Mouse (Mus musculus) cerebellum, adult 2 months (tissue): ENCODE results near the gene Nfe2l1. TPM values are rescaled to one million over a fixed set of nuclear protein-coding genes. Genes with fewer than 3 reads are reported as not detected.

Experiments used
- DNase-seq, 2 experiments: peaks; one replicate each; pipeline ENCODE4 v3.0.0; 2021
- H3K27ac ChIP-seq: fragments of 200-500 bp; 2 replicates; pipeline ENCODE4 v1.5.1; 2012; ENCODE audit warnings: low read length, control low read depth, inconsistent platforms; ENCODE audit not compliant: insufficient read depth
- H3K27me3 ChIP-seq: fragments of 200-500 bp; 2 replicates; pipeline ENCODE4 v1.6.1; 2012; ENCODE audit warnings: inconsistent platforms, mild to moderate bottlenecking, low read length, moderate library complexity; ENCODE audit not compliant: control insufficient read depth, insufficient read depth
- H3K4me1 ChIP-seq: fragments of 200-500 bp; 2 replicates; pipeline ENCODE4 v1.6.1; 2011; ENCODE audit warnings: low read length; ENCODE audit not compliant: control insufficient read depth, insufficient read depth
- H3K4me3 ChIP-seq: fragments of 200-500 bp; replicated peaks from 2 replicates; pipeline ENCODE3; 2011; ENCODE audit warnings: mild to moderate bottlenecking, low read depth, low read length, control low read depth; ENCODE audit not compliant: insufficient read depth
- CTCF ChIP-seq: fragments of 200-500 bp; IDR thresholded peaks from 2 replicates; pipeline ENCODE4 v1.5.1; 2011; ENCODE audit warnings: low read depth, mild to moderate bottlenecking, control low read depth, low read length, moderate library complexity, borderline replicate concordance; ENCODE audit not compliant: insufficient read depth
- POLR2A ChIP-seq: fragments of 200-500 bp; IDR thresholded peaks from 2 replicates; pipeline ENCODE4 v1.6.1; 2011; ENCODE audit warnings: low read length, control low read depth, borderline replicate concordance; ENCODE audit not compliant: insufficient read depth
- WGBS: fragments of 180-500 bp; shearing (Covaris S2); methylation state at CpG from one replicate; pipeline ENCODE4 v1.1.7; 2018; 5-methylcytosine and 5-hydroxymethylcytosine counted together
- polyA plus RNA-seq: library from polyadenylated mRNA; depleted of rRNA; stranded (reverse); fragments of >200 nt; gene quantifications from 2 replicates; pipeline ENCODE4 v1.2.3, GENCODE M21; 2012; rRNA removed

The Nfe2l1 gene
- polyA plus RNA-seq = 183 and 215 TPM in 2 replicates

GRCm38 (mm10) chr11:96829813-96830538, at the start of gene Nfe2l1:
Gene Nfe2l1 (minus strand): TSS chr11:96829968.
- TF ChIP-seq CTCF = no peak
- TF ChIP-seq POLR2A = peak; percentile 58
- no peaks in the 10 kb centered on the region for H3K27me3 ChIP-seq
- peak within 1 kb of the TSS; percentile 56 for H3K27ac ChIP-seq
- under 1% methylated on average over 51 of the region's 51 CpGs for WGBS
- H3K4me3 ChIP-seq = peak within 1 kb of the TSS; percentile 76
- peaks cover 21% of the 10 kb centered on the region for H3K4me1 ChIP-seq
- DNase-seq = peak; percentile 97 to 100

GRCm38 (mm10) chr11:96879359-96879758, 49.6 kb upstream of the Nfe2l1 start:
- TF ChIP-seq CTCF (no peak), POLR2A (no peak)
- no peak overlapping the region for H3K27ac ChIP-seq
- H3K4me1 ChIP-seq = no peaks in the 10 kb centered on the region; the same call in 1 of the 2 replicates
- no peaks in the 10 kb centered on the region for H3K27me3 ChIP-seq
- no peak overlapping the region for H3K4me3 ChIP-seq
- DNase-seq = no peak
- 55% methylated on average over 7 of the region's 7 CpGs for WGBS

DNA sequence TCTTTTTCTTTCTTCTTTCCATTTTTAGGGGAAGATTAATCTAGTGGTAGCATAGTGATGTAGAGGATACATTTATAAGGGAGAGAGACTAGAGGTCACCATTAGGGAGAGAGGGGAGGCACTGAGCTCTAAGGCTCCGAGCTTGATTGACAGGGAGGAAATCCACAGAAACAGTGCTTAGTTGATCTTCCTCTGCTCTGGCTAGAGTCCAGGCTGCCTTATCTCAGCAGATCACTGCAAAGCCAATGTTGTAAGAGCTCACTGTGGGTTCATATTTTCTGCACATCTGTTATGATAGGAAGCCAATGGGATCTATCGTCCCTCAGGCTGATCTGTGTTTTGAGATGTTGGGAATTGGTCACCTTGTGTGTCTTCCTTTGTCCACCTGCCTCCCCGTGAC, 48.9 kb upstream of the Nfe2l1 start:
- Histone ChIP-seq H3K27me3 (no peaks in the 10 kb centered on the region), H3K27ac (no peak overlapping the region), H3K4me3 (no peak overlapping the region), H3K4me1 (no peaks in the 10 kb centered on the region; the same call in 1 of the 2 replicates)
- TF ChIP-seq POLR2A = no peak
- TF ChIP-seq CTCF = no peak
- WGBS = 86% methylated on average over 3 of the region's 3 CpGs
- DNase-seq = no peak

GRCm38 (mm10) chr11:96877071-96877470, 47.3 kb upstream of the Nfe2l1 start:
- H3K27ac ChIP-seq = no peak overlapping the region
- H3K4me1 ChIP-seq = no peaks in the 10 kb centered on the region; the same call in 1 of the 2 replicates

GRCm38 (mm10) chr11:96876300-96877040, 46.7 kb upstream of the Nfe2l1 start:
- 64% methylated on average over 13 of the region's 13 CpGs for whole genome bisulfite sequencing
- no peaks in the 10 kb centered on the region for H3K27me3 ChIP-seq
- DNase-seq = no peak
- H3K4me3 ChIP-seq = no peak overlapping the region
- TF ChIP-seq POLR2A = no peak
- TF ChIP-seq CTCF = no peak
- no peak overlapping the region for H3K27ac ChIP-seq
- H3K4me1 ChIP-seq = no peaks in the 10 kb centered on the region; the same call in 1 of the 2 replicates

More at GRCm38 (mm10) chr11:96877071-96877470, 47.3 kb upstream of the Nfe2l1 start:
- no peak overlapping the region for H3K4me3 ChIP-seq
- TF ChIP-seq CTCF = no peak
- TF ChIP-seq POLR2A = no peak
- WGBS = 80% methylated on average over 4 of the region's 4 CpGs
- no peak for DNase-seq
- no peaks in the 10 kb centered on the region for H3K27me3 ChIP-seq

DNA sequence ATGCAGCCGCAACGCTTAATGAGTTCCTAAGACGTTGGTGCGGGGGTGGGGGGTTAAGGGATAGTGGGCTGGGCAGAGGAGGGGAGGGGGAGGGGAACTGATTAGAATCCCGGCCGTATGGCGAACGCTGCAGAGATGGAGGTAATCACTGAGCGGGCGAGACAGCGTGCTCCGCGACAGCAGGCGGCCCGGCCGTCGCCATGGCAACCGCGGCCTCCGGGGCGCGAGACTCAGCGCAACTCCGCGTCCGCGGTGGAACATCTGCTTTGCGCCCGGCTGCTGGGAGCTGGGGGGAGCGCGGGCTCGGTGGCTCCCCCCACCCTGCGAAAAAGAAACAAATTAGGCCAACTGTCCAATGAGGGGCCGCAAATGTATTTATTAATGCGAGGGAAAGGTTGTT, 46.0 kb upstream of the Nfe2l1 start:
- peak overlapping the region; percentile 50 for H3K4me3 ChIP-seq
- peak; percentile 67 to 72 for DNase-seq
- H3K27me3 ChIP-seq = no peaks in the 10 kb centered on the region
- no peak for TF ChIP-seq POLR2A
- no peak for TF ChIP-seq CTCF
- no peak overlapping the region for H3K27ac ChIP-seq
- WGBS = under 1% methylated on average over 35 of the region's 35 CpGs
- H3K4me1 ChIP-seq = no peaks in the 10 kb centered on the region; the same call in 1 of the 2 replicates

DNA sequence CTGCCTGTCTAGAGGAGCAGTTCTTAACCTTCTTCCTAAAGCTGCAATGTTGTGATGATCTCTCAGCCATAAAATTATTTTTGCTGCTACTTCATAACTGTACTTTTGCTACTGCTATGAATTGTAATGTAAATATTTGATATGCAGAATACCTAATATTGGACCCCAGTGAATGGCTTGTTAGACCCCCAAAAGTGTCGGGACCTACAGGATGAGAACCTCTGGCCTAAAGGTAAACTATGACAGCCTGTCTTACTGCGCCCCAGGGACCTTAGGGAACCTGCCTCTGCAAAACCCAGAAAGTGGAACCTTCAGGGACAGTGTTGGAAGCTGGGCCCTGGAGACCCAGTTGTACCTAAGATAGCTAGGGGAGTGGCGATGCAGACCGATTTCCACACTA, 45.5 kb upstream of the Nfe2l1 start:
- H3K4me3 ChIP-seq = peak overlapping the region; percentile 50
- no peak for TF ChIP-seq POLR2A
- no peak for TF ChIP-seq CTCF
- no peak overlapping the region for H3K27ac ChIP-seq
- WGBS = 38% methylated on average over 4 of the region's 4 CpGs
- H3K4me1 ChIP-seq = no peaks in the 10 kb centered on the region; the same call in 1 of the 2 replicates
- no peak for DNase-seq
- H3K27me3 ChIP-seq = no peaks in the 10 kb centered on the region

- Histone ChIP-seq H3K4me1 (no peaks in the 10 kb centered on the region; the same call in 1 of the 2 replicates), H3K27ac (no peak overlapping the region), H3K27me3 (no peaks in the 10 kb centered on the region), H3K4me3 (no peak overlapping the region)
- 61% methylated on average over 11 of the region's 11 CpGs for WGBS
- TF ChIP-seq POLR2A (no peak), CTCF (no peak)
- no peak for DNase-seq
These were observed 43.9 kb upstream of the Nfe2l1 start for GRCm38 (mm10) chr11:96873601-96874140.
